Comparison of ENCODE assay signal across 9 mouse cellular contexts in the genomic region with DNA sequence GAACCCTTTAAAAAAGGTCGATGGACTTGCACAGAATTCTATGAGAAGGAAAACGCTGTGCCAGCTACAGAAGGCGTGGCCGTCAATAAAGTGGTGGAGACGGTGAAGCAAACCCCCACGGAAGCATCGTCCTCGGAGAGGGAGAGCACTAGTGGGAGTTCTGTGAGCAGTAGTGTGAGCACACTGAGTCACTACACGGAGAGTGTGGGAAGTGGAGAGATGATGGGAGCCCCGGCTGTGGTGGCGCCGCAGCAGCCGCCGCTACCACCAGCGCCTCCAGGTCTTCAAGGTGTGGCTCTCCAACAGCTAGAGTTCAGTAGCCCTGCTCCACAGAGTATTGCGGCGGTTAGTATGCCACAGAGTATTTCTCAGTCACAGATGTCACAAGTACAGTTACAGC. TPM values are rescaled to one million over a fixed set of nuclear protein-coding genes. Genes with fewer than 3 reads are reported as not detected.
DNase-seq lines count a peak whose midpoint lies in the region; ATAC-seq and TF ChIP-seq lines count a peak whose summit lies in the region.
"Had no signal": no experiment of that assay in that cellular context is flagged by ENCODE, and none has a peak within 500 bp of the region (broad histone marks: within the 10 kb centered on the region; RNA-seq: fewer than 3 reads in every experiment).

No protein-coding gene starts in this region.

- 0 out of 2 replicates have a peak overlapping the region, but pooled peaks have one; percentile 14 for H3K4me2 ChIP-seq in kidney, embryonic 15.5 days
- H3K4me2 ChIP-seq in embryonic facial prominence, embryonic 14.5 days (ENCODE audit: low read depth, low read length) = peak overlapping the region; percentile 80
- peak overlapping the region; percentile 92 for H3K4me2 ChIP-seq in hindbrain, postnatal 0 days (ENCODE audit: low read depth, low read length)
- H3K4me2 ChIP-seq in neural tube, embryonic 12.5 days (replicated peaks) = peak overlapping the region; percentile 93

- no peak for DNase-seq in kidney, adult 9 months
- DNase-seq in embryonic facial prominence, embryonic 14.5 days (ENCODE audit: low spot score) = no peak
- no peak for DNase-seq in hindbrain, postnatal 0 days (ENCODE audit: low spot score)
- no peak for DNase-seq in urinary bladder, adult 18-20 months (ENCODE audit: low spot score in 2 of 2)
- DNase-seq in heart, postnatal 36 days = no peak
- DNase-seq in embryo, embryonic 9.5 days (ENCODE audit: extremely low spot score) = no peak

- H3K9ac ChIP-seq in kidney, embryonic 15.5 days = no peak overlapping the region
- no peak overlapping the region for H3K9ac ChIP-seq in embryonic facial prominence, embryonic 14.5 days (ENCODE audit: low read depth, low read length)
- 0 out of 2 replicates have a peak overlapping the region, but pooled peaks have one; percentile 99 for H3K9ac ChIP-seq in hindbrain, postnatal 0 days (replicated peaks; ENCODE audit: low read length)
- no peak overlapping the region; the same call in 1 of the 2 replicates for H3K9ac ChIP-seq in neural tube, embryonic 12.5 days
- H3K9ac ChIP-seq: liver, embryonic 15.5 days had no signal

- H3K4me3 ChIP-seq in kidney, embryonic 15.5 days (replicated peaks) = 0 out of 2 replicates have a peak overlapping the region, but pooled peaks have one; percentile 81
- H3K4me3 ChIP-seq in embryonic facial prominence, embryonic 14.5 days (ENCODE audit: low read depth, low read length) = peak overlapping the region; percentile 87
- H3K4me3 ChIP-seq in hindbrain, postnatal 0 days (ENCODE audit: low read length) = peak overlapping the region; percentile 95; the same call in 1 of the 2 replicates
- peak overlapping the region; percentile 100; the same call in 1 of the 2 replicates for H3K4me3 ChIP-seq in neural tube, embryonic 12.5 days
- H3K4me3 ChIP-seq: liver, embryonic 15.5 days had no signal

- TF ChIP-seq CTCF in hindbrain, postnatal 0 days (IDR thresholded peaks at IDR 0.05; ENCODE audit: low read depth) = no peak

- peaks cover 37% of the 10 kb centered on the region for H3K36me3 ChIP-seq in kidney, embryonic 15.5 days
- H3K36me3 ChIP-seq in embryonic facial prominence, embryonic 14.5 days (ENCODE audit: control insufficient read depth, insufficient read depth, low read length) = peaks cover 36% of the 10 kb centered on the region
- peaks cover 9% of the 10 kb centered on the region for H3K36me3 ChIP-seq in hindbrain, postnatal 0 days (ENCODE audit: insufficient read depth, low read length)
- H3K36me3 ChIP-seq in neural tube, embryonic 12.5 days = peaks cover 34% of the 10 kb centered on the region
- H3K36me3 ChIP-seq: liver, embryonic 15.5 days had no signal

- no peaks in the 10 kb centered on the region for H3K9me3 ChIP-seq in kidney, embryonic 15.5 days (replicated peaks)
- H3K9me3 ChIP-seq in embryonic facial prominence, embryonic 14.5 days (ENCODE audit: control insufficient read depth, low read length) = no peaks in the 10 kb centered on the region
- no peaks in the 10 kb centered on the region for H3K9me3 ChIP-seq in hindbrain, postnatal 0 days (ENCODE audit: low read length)
- no peaks in the 10 kb centered on the region for H3K9me3 ChIP-seq in neural tube, embryonic 12.5 days
- H3K9me3 ChIP-seq: liver, embryonic 15.5 days had no signal

- intact Hi-C loops in heart, postnatal 36 days (cut with DNase I) = loop anchor here (5.0 kb wide), 3 partner anchors 35 to 305 kb away; partner anchors contain the start of genes Gpalpp1 and Nufip1

- no peak for ATAC-seq in kidney, embryonic 15.5 days (replicated peaks; ENCODE audit: low FRiP score)
- no peak for ATAC-seq in embryonic facial prominence, embryonic 14.5 days (ENCODE audit: low read depth)
- ATAC-seq in hindbrain, postnatal 0 days = no peak
- no peak for ATAC-seq in neural tube, embryonic 12.5 days (ENCODE audit: low FRiP score, low read depth)

- H3K27ac ChIP-seq in kidney, embryonic 15.5 days = no peak overlapping the region
- no peak overlapping the region for H3K27ac ChIP-seq in embryonic facial prominence, embryonic 14.5 days (replicated peaks; ENCODE audit: low read depth, low read length)
- no peak overlapping the region for H3K27ac ChIP-seq in hindbrain, postnatal 0 days
- H3K27ac ChIP-seq in neural tube, embryonic 12.5 days = no peak overlapping the region
- H3K27ac ChIP-seq: liver, embryonic 15.5 days had no signal

- 90% methylated on average over 17 of the region's 17 CpGs for WGBS in kidney, embryonic 15.5 days
- WGBS in embryonic facial prominence, embryonic 14.5 days = 89% methylated on average over 17 of the region's 17 CpGs
- WGBS in hindbrain, postnatal 0 days = 73% methylated on average over 17 of the region's 17 CpGs
- WGBS in neural tube, embryonic 12.5 days = 93% methylated on average over 17 of the region's 17 CpGs

- H3K27me3 ChIP-seq in kidney, embryonic 15.5 days = no peaks in the 10 kb centered on the region
- no peaks in the 10 kb centered on the region for H3K27me3 ChIP-seq in embryonic facial prominence, embryonic 14.5 days (replicated peaks; ENCODE audit: control insufficient read depth, insufficient read depth, low read length)
- no peaks in the 10 kb centered on the region for H3K27me3 ChIP-seq in hindbrain, postnatal 0 days (ENCODE audit: insufficient read depth, low read length)
- H3K27me3 ChIP-seq in neural tube, embryonic 12.5 days (replicated peaks) = no peaks in the 10 kb centered on the region

- H3K4me1 ChIP-seq in kidney, embryonic 15.5 days = peaks cover 57% of the 10 kb centered on the region
- peaks cover 44% of the 10 kb centered on the region for H3K4me1 ChIP-seq in embryonic facial prominence, embryonic 14.5 days (ENCODE audit: control insufficient read depth, insufficient read depth, low read length)
- peaks cover 43% of the 10 kb centered on the region for H3K4me1 ChIP-seq in hindbrain, postnatal 0 days (ENCODE audit: insufficient read depth, low read length)
- H3K4me1 ChIP-seq in neural tube, embryonic 12.5 days = peaks cover 53% of the 10 kb centered on the region

RNA-seq across cellular contexts. Expression of gene Tsc22d1, which starts 2.6 kb away (rescaled TPM):
- 721 and 908 TPM in 2 replicates for polyA plus RNA-seq in kidney, embryonic 15.5 days (2015; fragmentation: Nextera tagmentation; extraction: Ambion mirVana)
- 499 and 556 TPM in 2 replicates for polyA plus RNA-seq in embryonic facial prominence, embryonic 14.5 days (2014; fragmentation: Nextera tagmentation; extraction: Ambion mirVana)
- 525 and 569 TPM in 2 replicates for total RNA-seq in hindbrain, postnatal 0 days (2014; rRNA removed)
- polyA plus RNA-seq in hindbrain, postnatal 0 days (2015; fragmentation: Nextera tagmentation; extraction: Ambion mirVana) = 544 and 588 TPM in 2 replicates
- 589 and 719 TPM in 2 replicates for polyA plus RNA-seq in neural tube, embryonic 12.5 days (2016; fragmentation: Nextera tagmentation; extraction: Ambion mirVana)
- total RNA-seq in heart, postnatal 36 days (2021) = 100 to 1,000 TPM; 385 to 457 TPM

Comparison
In these comparisons a context has a peak if more than half of its experiments do, and no peak if none do; other contexts are left out.
1. H3K4me2 ChIP-seq: peak in every context shown above with its lines; median percentile 93 in neural tube, embryonic 12.5 days; 92 in hindbrain, postnatal 0 days; 80 in embryonic facial prominence, embryonic 14.5 days; 14 in kidney, embryonic 15.5 days.